Mouse (Mus musculus): ENCODE data around the gene Dnajb1.

Dnajb1 gene

GRCm38 (mm10) chr8:83611921-83612320 lies 3.9 kb downstream of the Dnajb1 start:
- DNase-seq (ENCODE audit: low spot score in 2 of 2) = no peak

GRCm38 (mm10) chr8:83613695-83614094 lies 5.7 kb downstream of the Dnajb1 start:
- DNase-seq (ENCODE audit: low spot score in 2 of 2) = no peak

GRCm38 (mm10) chr8:83616625-83617024 lies 8.6 kb downstream of the Dnajb1 start:
- no peak for DNase-seq (ENCODE audit: low spot score in 2 of 2)

- DNase-seq (ENCODE audit: low spot score in 2 of 2) = no peak
Observed at GRCm38 (mm10) chr8:83617111-83617510, 9.1 kb downstream of the Dnajb1 start.

GRCm38 (mm10) chr8:83618566-83618965 lies 10.6 kb downstream of the Dnajb1 start:
- DNase-seq (ENCODE audit: low spot score in 2 of 2) = no peak

GRCm38 (mm10) chr8:83619568-83620285 lies 11.7 kb downstream of the Dnajb1 start:
- DNase-seq (ENCODE audit: low spot score in 2 of 2) = peak; percentile 60 to 63

GRCm38 (mm10) chr8:83621691-83622388 lies 13.8 kb downstream of the Dnajb1 start:
- DNase-seq (ENCODE audit: low spot score in 2 of 2) = no peak

GRCm38 (mm10) chr8:83622389-83622989 lies 14.5 kb downstream of the Dnajb1 start:
- DNase-seq (ENCODE audit: low spot score in 2 of 2) = peak; percentile 83 to 89

GRCm38 (mm10) chr8:83623549-83623948 lies 15.6 kb downstream of the Dnajb1 start:
- no peak for DNase-seq (ENCODE audit: low spot score in 2 of 2)

- no peak for DNase-seq (ENCODE audit: low spot score in 2 of 2)
Observed at GRCm38 (mm10) chr8:83624739-83625138, 16.7 kb downstream of the Dnajb1 start.

- no peak for DNase-seq (ENCODE audit: low spot score in 2 of 2)
Observed at GRCm38 (mm10) chr8:83625676-83626299, 17.8 kb downstream of the Dnajb1 start.

- no peak for DNase-seq (ENCODE audit: low spot score in 2 of 2)
Observed at GRCm38 (mm10) chr8:83632083-83632707, 24.2 kb downstream of the Dnajb1 start.

GRCm38 (mm10) chr8:83638856-83639255 lies 30.9 kb downstream of the Dnajb1 start:
- no peak for DNase-seq (ENCODE audit: low spot score in 2 of 2)

GRCm38 (mm10) chr8:83639649-83640048 lies 31.7 kb downstream of the Dnajb1 start:
- no peak for DNase-seq (ENCODE audit: low spot score in 2 of 2)

GRCm38 (mm10) chr8:83647511-83647910 lies 39.5 kb downstream of the Dnajb1 start:
- DNase-seq (ENCODE audit: low spot score in 2 of 2) = no peak

- no peak for DNase-seq (ENCODE audit: low spot score in 2 of 2)
Observed at GRCm38 (mm10) chr8:83648031-83648430, 40.0 kb downstream of the Dnajb1 start.

GRCm38 (mm10) chr8:83649699-83650098 lies 41.7 kb downstream of the Dnajb1 start:
- DNase-seq (ENCODE audit: low spot score in 2 of 2) = no peak

- peak; percentile 91 to 96 for DNase-seq (ENCODE audit: low spot score in 2 of 2)
Observed at GRCm38 (mm10) chr8:83652030-83652743, 44.2 kb downstream of the Dnajb1 start, which contains the start of gene Gipc1. Gene Gipc1 (plus strand): TSS chr8:83652677.

GRCm38 (mm10) chr8:83652744-83653661 lies 45.0 kb downstream of the Dnajb1 start:
- DNase-seq (ENCODE audit: low spot score in 2 of 2) = peak; percentile 53 to 70

- no peak for DNase-seq (ENCODE audit: low spot score in 2 of 2)
Observed at GRCm38 (mm10) chr8:83653662-83654017, 45.6 kb downstream of the Dnajb1 start.

Data from urinary bladder, postnatal 36 days (tissue).